Mouse (Mus musculus): Measurements from ENCODE around the gene Gm49403.

GRCm38 (mm10) chr19:8930771-8931170, 47.0 kb downstream of the Gm49403 start:
- TF ChIP-seq CTCF (IDR thresholded peaks at IDR 0.05; ENCODE audit: control insufficient read depth, insufficient read depth, insufficient read length) (no peak), USF1 (IDR thresholded peaks at IDR 0.05; ENCODE audit: low read depth) (no peak), MAX (IDR thresholded peaks at IDR 0.05) (no peak), MYOG (IDR thresholded peaks at IDR 0.05; ENCODE audit: control insufficient read depth, extremely low read depth, insufficient read length) (no peak), MYOD1 (IDR thresholded peaks at IDR 0.05; ENCODE audit: control insufficient read depth, insufficient read length, low read depth) (no peak), CEBPB (IDR thresholded peaks at IDR 0.05; ENCODE audit: low read depth) (no peak)
